Mouse (Mus musculus): ENCODE results near the gene Pls3. TPM values are rescaled to one million over a fixed set of nuclear protein-coding genes. Genes with fewer than 3 reads are reported as not detected.
"Not testable (repeated sequence)": the region's sequence is repeated elsewhere in the genome, so short reads cannot be mapped to it uniquely, and the experiment has no call there.

Pls3 gene
- polyA plus RNA-seq, 1 experiment from 2014 or later: 77.2 TPM

DNA sequence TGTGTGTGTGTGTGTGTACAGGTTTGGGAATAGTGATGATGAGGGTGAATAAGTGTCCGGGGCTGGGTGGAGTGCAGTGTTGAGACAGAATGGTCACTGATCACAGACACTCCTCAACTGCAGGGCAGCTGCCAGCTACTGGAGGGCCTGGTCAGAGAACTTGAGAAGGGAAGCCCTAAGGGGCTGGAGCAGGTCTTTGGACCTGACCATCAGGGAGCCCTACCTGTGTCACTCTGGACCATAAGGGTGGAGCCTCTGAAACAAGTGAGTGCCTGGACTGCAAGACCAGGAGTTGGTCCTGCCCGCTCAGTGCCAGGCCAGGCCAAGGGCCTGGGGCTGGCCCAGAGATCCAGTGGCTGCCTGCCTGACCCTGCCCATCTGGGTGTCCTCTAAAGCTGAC is 115.5 kb downstream of the Pls3 start:
- 86% methylated on average over 2 of the region's 2 CpGs for WGBS

GRCm38 (mm10) chrX:75759036-75759435 is 115.9 kb downstream of the Pls3 start:
- 63% methylated on average over 12 of the region's 12 CpGs for WGBS
- not testable (repeated sequence) for ATAC-seq

More for the DNA sequence above, 115.5 kb downstream of the Pls3 start:
- ATAC-seq; H3K36me3 ChIP-seq; H3K4me3 ChIP-seq (replicated peaks); H3K27me3 ChIP-seq (replicated peaks); H3K9ac ChIP-seq; H3K4me2 ChIP-seq (replicated peaks); H3K9me3 ChIP-seq; H3K4me1 ChIP-seq (replicated peaks); H3K27ac ChIP-seq: not testable (repeated sequence)

GRCm38 (mm10) chrX:75757966-75758365 is 117.0 kb downstream of the Pls3 start:
- H3K9me3 ChIP-seq; H3K36me3 ChIP-seq; H3K9ac ChIP-seq; H3K4me3 ChIP-seq (replicated peaks); H3K27me3 ChIP-seq (replicated peaks); H3K4me1 ChIP-seq (replicated peaks); H3K4me2 ChIP-seq (replicated peaks); ATAC-seq; H3K27ac ChIP-seq: not testable (repeated sequence)
- 84% methylated on average over 14 of the region's 14 CpGs for WGBS

More at GRCm38 (mm10) chrX:75759036-75759435, 115.9 kb downstream of the Pls3 start:
- not testable (repeated sequence) for H3K9ac ChIP-seq; H3K4me3 ChIP-seq (replicated peaks); H3K27ac ChIP-seq; H3K27me3 ChIP-seq (replicated peaks); H3K4me2 ChIP-seq (replicated peaks); H3K36me3 ChIP-seq; H3K9me3 ChIP-seq; H3K4me1 ChIP-seq (replicated peaks)

DNA sequence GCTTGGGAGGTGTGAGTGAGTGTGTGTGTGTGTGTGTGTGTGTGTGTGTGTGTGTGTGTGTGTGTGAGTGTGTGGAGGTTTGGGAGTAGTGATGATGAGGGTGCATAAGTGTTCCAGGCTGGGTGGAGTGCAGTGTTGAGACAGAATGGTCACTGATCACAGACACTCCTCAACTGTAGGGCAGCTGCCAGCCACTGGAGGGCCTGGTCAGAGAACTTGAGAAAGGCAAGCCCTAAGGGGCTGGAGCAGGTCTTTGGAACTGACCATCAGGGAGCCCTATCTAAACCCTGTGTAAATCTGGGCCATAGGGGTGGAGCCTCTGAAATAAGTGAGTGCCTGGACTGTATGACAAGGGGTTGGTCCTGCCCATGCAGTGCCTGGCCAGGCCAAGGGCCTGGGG is 120.5 kb downstream of the Pls3 start:
- H3K36me3 ChIP-seq; H3K4me2 ChIP-seq (replicated peaks); H3K9ac ChIP-seq; H3K4me1 ChIP-seq (replicated peaks); H3K27me3 ChIP-seq (replicated peaks); H3K9me3 ChIP-seq; H3K27ac ChIP-seq; H3K4me3 ChIP-seq (replicated peaks); ATAC-seq: not testable (repeated sequence)

DNA sequence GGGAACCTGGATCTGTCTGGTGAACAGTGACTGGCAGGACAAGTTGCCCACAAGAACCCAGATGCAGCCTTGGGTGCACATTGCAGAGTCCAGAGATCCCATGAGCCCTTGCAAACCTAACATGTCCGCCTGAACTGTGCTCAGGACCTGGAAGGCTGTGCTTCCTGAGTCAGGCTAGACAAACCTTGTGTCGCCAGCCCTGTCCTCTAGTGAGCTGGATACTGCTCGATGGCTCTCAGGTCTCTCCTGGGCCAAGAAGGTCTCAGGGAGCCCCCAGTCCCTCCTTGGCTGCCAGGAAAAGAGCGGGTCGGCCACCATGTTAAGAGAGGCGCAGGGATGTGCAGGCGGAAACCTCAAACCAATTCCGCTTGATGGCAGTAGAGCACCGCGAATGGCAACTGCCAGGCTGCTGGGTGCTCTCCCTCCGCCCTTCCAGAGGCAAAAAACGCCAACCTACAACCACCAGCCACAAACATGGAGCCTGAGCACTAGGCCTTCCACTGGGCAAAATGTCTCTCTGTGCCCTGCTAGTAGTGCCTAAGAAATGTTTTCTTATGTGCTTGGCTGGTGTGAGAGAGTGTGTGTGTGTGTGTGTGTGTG is 124.8 kb downstream of the Pls3 start:
- H3K27ac ChIP-seq; H3K4me1 ChIP-seq (replicated peaks); H3K4me2 ChIP-seq (replicated peaks); H3K9me3 ChIP-seq; ATAC-seq; H3K4me3 ChIP-seq (replicated peaks); H3K9ac ChIP-seq; H3K36me3 ChIP-seq; H3K27me3 ChIP-seq (replicated peaks): not testable (repeated sequence)
- WGBS: 74% methylated on average over 7 of the region's 12 CpGs

DNA sequence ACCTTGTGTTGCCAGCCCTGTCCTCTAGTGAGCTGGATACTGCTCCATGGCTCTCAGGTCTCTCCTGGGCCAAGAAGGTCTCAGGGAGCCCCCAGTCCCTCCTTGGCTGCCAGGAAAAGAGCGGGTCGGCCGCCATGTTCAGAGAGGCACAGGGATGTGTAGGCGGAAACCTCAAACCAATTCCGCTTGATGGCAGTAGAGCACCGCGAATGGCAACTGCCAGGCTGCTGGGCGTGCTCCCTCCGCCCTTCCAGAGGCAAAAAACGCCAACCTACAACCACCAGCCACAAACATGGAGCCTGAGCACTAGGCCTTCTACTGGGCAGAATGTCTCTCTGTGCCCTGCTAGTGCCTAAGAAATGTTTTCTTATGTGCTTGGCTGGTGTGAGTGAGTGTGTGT is 125.7 kb downstream of the Pls3 start:
- not testable (repeated sequence) for H3K4me2 ChIP-seq (replicated peaks); H3K9ac ChIP-seq; H3K4me3 ChIP-seq (replicated peaks); H3K27ac ChIP-seq; H3K9me3 ChIP-seq; H3K4me1 ChIP-seq (replicated peaks); H3K36me3 ChIP-seq; H3K27me3 ChIP-seq (replicated peaks); ATAC-seq
- WGBS: 60% methylated on average over 9 of the region's 10 CpGs

GRCm38 (mm10) chrX:75744466-75744865 is 130.5 kb downstream of the Pls3 start:
- not testable (repeated sequence) for H3K4me1 ChIP-seq (replicated peaks); H3K4me2 ChIP-seq (replicated peaks); ATAC-seq; H3K27ac ChIP-seq; H3K27me3 ChIP-seq (replicated peaks); H3K36me3 ChIP-seq; H3K4me3 ChIP-seq (replicated peaks); H3K9ac ChIP-seq; H3K9me3 ChIP-seq
- 51% methylated on average over 14 of the region's 14 CpGs for WGBS

DNA sequence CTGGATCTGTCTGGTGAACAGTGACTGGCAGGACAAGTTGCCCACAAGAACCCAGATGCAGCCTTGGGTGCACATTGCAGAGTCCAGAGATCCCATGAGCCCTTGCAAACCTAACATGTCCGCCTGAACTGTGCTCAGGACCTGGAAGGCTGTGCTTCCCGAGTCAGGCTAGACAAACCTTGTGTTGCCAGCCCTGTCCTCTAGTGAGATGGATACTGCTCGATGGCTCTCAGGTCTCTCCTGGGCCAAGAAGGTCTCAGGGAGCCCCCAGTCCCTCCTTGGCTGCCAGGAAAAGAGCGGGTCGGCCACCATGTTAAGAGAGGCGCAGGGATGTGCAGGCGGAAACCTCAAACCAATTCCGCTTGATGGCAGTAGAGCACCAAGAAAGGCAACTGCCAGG is 135.5 kb downstream of the Pls3 start:
- not testable (repeated sequence) for H3K9me3 ChIP-seq; H3K4me3 ChIP-seq (replicated peaks); H3K27ac ChIP-seq; H3K9ac ChIP-seq; H3K27me3 ChIP-seq (replicated peaks); H3K36me3 ChIP-seq; H3K4me2 ChIP-seq (replicated peaks); ATAC-seq; H3K4me1 ChIP-seq (replicated peaks)
- WGBS: 69% methylated on average over 4 of the region's 8 CpGs

Measured in intestine, embryonic 15.5 days (tissue).